Mouse (Mus musculus) frontal cortex, adult 2 months (tissue): Measurements from ENCODE around the gene Thbs2. TPM values are rescaled to one million over a fixed set of nuclear protein-coding genes. Genes with fewer than 3 reads are reported as not detected.

Experiments
- DNase-seq, 2 experiments: peaks; one replicate each; pipeline ENCODE4 v3.0.0; 2022; ENCODE audit warnings: low spot score in 1 of 2; ENCODE audit errors: extremely low spot score in 1 of 2
- polyA plus RNA-seq: library from polyadenylated mRNA; depleted of rRNA; stranded (reverse); fragments of >200 nt; gene quantifications from 2 replicates; pipeline ENCODE4 v1.2.3, GENCODE M21; 2012; rRNA removed

Thbs2 gene
- polyA plus RNA-seq, result 6.6 and 8.6 TPM in 2 replicates

- DNase-seq, result no peak
These were observed at the start of gene Thbs2 for GRCm38 (mm10) chr17:14693994-14694374. Gene Thbs2, minus strand, starts transcription at chr17:14694235.

DNA sequence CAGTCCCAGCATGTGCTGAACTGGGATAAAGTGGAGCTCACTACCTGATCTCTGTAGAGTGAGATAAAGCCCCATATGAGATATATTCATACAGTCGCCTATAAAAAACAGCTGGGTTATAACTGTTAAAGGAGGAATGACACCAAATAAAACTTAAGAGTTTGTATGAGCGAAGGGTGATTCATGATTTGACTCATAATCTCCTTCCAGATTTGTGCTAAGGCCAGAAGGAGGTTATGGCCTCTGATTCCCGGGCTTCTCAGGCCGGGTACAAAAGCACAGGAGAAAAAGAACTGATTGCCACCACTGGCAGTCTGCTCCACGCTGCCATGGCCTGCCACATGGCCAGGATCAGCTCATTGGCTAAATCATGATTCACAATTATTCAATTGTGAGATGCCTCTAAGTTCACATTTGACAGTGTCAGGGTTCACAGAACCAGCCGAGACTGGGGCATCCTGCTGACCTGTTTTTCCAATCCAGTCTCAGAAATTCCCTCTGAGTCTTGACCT is 41.5 kb upstream of the Thbs2 start:
- no peak for DNase-seq

DNA sequence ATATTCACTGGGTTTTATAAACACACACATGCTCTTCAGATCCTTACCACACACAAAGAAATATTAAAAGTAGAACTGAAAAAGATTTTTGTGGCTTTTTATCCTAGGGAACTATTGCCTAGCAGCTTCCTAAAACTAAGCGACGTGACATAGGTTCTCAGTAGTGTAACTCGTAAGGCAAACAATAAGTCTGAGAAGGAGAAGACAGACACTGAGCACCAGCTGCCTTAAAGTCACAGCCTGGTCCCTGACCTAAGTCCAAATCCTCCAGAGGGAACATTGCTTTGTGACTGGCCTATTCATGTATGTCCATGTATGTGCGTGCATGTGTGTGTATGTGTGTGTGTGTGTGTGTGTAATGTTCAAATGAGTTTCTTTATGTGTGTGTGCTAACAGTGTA is 40.3 kb upstream of the Thbs2 start:
- no peak for DNase-seq

GRCm38 (mm10) chr17:14733941-14734340 is 39.9 kb upstream of the Thbs2 start:
- DNase-seq, result peak; percentile 32 to 67

GRCm38 (mm10) chr17:14733027-14733426 is 39.0 kb upstream of the Thbs2 start:
- DNase-seq, result no peak

- DNase-seq, result no peak
These were observed 36.6 kb upstream of the Thbs2 start for GRCm38 (mm10) chr17:14730629-14731028.

GRCm38 (mm10) chr17:14727481-14727880 is 33.4 kb upstream of the Thbs2 start:
- DNase-seq, result no peak

DNA sequence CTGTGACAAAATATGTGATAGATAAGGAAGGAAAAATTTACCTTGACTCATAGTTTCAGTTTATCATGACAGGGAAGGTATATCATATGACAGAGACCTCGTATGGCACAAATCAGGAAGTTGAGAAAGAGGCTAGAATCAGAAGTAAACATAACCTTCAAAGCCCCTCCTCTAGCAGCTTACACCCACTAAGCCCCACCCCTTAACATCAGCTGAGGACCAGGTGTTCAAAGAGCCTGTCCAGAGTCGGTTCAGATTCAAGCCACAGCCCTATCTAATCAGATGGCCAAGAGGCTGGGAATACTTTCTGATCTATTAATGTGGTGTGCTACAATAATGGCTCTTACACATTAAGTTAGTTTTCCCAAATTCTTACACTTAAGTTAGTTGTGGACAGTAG is 30.8 kb upstream of the Thbs2 start:
- no peak for DNase-seq

DNA sequence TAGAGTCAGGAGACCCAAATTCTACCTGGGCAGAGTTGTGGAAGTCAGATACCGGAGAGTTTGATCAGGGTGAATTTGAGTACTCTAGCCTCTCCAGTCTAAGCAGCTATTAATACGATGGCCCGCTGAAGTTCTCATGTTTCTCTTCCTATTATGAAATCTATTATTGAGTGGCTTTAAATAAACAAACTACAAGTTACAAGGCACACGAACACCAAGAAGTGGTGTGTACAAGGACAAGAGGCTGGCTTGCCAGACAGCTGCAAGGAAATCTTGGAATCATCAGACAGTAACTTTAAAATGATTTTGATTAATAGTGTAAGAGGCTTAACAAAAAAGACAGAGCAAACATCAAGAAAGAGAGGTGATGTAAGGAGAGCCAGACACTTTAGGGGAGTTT is 27.3 kb upstream of the Thbs2 start:
- no peak for DNase-seq

DNA sequence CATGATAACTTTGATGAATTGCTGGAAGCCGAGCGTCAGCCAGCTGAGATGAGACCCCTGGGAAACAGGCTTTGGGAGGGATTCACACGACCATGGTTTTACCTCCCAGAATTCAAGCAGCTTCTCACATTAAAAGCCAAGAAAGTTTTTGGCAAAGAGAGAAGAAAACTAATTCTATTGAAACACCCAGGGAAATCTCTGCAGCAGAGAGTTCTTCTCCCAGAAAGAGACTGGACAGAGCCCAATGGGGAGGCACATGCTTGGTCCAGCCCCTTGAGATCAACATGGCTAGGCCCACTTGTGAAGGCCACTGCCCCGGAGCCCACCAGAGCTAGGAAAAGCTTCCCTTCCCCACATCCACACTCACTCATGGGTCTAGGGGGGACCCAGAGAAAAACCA is 26.9 kb upstream of the Thbs2 start:
- no peak for DNase-seq

DNA sequence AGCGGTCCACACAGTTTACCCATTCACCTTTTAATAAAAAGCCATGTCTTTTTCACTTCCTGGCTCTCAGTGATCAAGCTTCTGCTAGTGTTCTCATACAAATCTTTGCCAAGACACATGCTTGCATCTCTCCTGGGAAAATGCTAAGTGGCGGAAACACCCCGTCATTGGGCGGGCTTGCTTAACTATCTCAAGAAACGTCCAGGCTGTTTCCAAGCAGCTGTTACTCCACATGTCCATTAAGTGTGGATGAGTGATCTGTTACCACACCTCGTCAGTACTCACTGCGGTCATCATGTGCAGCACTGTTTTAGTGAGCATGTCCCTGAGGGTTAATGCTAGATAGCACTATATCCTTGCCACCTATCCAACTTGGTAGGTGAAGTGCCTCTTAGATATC is 26.2 kb upstream of the Thbs2 start:
- no peak for DNase-seq

GRCm38 (mm10) chr17:14718801-14719200 is 24.8 kb upstream of the Thbs2 start:
- DNase-seq, result no peak

DNA sequence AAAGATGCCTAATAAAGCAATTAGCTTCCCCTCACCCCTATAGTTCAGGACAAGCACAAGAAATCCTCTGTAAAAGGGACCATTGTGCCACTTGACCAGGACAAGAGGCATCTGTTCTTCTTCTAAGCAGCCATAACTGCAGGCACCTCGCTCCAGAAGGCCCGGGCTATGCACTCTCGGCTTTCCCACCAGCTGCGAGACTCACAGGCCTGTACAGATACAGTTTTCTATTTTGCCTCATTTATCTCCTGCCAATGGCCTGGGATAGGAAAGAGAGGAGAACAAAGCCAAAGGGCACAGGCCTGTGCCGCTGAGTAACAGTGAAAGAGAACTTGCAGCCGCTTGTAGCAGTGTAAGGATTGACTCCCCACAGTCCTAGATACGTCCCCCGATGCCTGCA is 20.7 kb upstream of the Thbs2 start:
- DNase-seq, result no peak

- no peak for DNase-seq
These were observed 20.3 kb upstream of the Thbs2 start for GRCm38 (mm10) chr17:14714374-14714773.

DNA sequence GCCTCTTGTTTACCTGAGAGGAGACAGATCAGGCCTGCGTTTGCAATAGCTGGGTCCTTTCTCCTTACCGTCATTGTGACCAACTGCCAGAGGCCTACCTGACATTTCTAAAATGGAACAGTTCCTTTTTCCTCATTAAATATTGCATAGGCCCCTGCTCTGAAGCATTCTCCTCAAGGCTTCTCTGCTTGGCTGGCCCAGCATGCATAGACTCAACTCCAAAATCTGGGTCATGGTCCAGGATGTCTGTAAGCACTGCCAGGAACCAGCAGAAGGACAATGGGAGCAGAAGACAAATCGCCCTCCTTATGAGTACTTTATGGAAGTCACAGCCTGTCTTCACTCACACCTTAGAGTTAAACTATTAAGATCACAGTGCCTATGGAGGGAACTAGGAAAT is 17.7 kb upstream of the Thbs2 start:
- no peak for DNase-seq

DNA sequence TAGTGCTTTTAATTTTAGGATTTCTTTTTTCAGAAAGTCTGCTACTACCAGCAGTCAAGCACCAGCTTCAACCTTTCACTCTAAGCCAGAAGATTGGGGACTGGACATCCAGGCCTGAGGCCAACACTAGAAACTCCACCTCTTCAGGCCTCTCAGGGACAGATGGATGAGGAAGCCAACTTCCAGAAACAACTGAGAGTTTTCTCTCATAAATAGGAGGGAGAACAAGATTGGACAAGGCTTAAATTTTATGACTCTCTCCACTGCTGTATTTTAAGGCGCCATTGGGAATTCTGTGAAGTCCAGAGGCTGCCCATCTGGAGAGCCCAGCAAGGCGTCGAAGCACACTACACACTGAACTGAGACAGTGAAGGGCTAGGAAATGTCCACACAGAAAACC is 17.0 kb upstream of the Thbs2 start:
- DNase-seq, result no peak

- peak in 1 of 2 experiments; percentile 16 for DNase-seq
These were observed 12.0 kb upstream of the Thbs2 start for GRCm38 (mm10) chr17:14706066-14706465.

DNA sequence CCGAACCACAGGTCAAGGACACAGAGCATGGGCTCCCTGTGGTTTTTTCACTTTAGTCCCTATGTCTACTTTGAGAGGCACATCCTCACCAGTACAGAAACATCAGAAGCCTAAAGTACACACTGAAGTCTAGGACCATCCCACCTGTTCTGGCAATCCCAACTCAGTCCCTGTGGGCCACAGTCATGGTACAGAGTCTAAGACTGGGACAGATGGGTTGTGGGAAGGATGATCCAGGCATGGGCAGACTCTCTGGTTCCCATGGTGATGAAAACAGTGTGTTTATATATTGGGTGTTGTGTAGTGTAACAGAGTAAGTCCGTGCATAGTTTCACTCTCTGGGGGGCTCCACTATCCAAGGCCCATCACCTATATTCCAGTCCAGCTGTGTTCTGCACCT is 11.4 kb upstream of the Thbs2 start:
- peak in 1 of 2 experiments; percentile 23 for DNase-seq

GRCm38 (mm10) chr17:14703771-14704170 is 9.7 kb upstream of the Thbs2 start:
- DNase-seq, result no peak

GRCm38 (mm10) chr17:14703268-14703667 is 9.2 kb upstream of the Thbs2 start:
- DNase-seq, result no peak

- peak in 1 of 2 experiments; percentile 47 for DNase-seq
These were observed 8.7 kb upstream of the Thbs2 start for GRCm38 (mm10) chr17:14702701-14703100.

GRCm38 (mm10) chr17:14701891-14702290 is 7.9 kb upstream of the Thbs2 start:
- no peak for DNase-seq

GRCm38 (mm10) chr17:14700204-14700603 is 6.2 kb upstream of the Thbs2 start:
- no peak for DNase-seq
